Mouse (Mus musculus) frontal cortex, adult (tissue): ENCODE data around the gene Kcnq1.

Experiments
- ATAC-seq: cut with Nextera tagmentation; 2 replicates; pipeline ENCODE4 v1.9.2; 2017; ENCODE audit warnings: mild to moderate bottlenecking, moderate library complexity, mixed read lengths; ENCODE audit not compliant: low TSS enrichment

Kcnq1 gene

GRCm38 (mm10) chr7:143087070-143087579 lies 19.0 kb upstream of the Kcnq1 start:
- ATAC-seq, result 0 out of 2 replicates have a peak, but pooled peaks have one; percentile 55

- no peak for ATAC-seq
Measured at GRCm38 (mm10) chr7:143093847-143094246, 12.3 kb upstream of the Kcnq1 start.

GRCm38 (mm10) chr7:143094592-143095553 lies 11.3 kb upstream of the Kcnq1 start, which contains the start of gene Trpm5:
TSS of gene Trpm5 (minus strand) at chr7:143094642.
- ATAC-seq, result no peak

- no peak for ATAC-seq
Measured at GRCm38 (mm10) chr7:143095554-143095907, 10.6 kb upstream of the Kcnq1 start.

- peak; percentile 57; the same call in 1 of the 2 replicates for ATAC-seq
Measured at GRCm38 (mm10) chr7:143100759-143101158, 5.4 kb upstream of the Kcnq1 start.

GRCm38 (mm10) chr7:143105258-143105897 lies 784 bp upstream of the Kcnq1 start:
- no peak for ATAC-seq

GRCm38 (mm10) chr7:143106672-143107465 lies 707 bp downstream of the Kcnq1 start:
- ATAC-seq, result no peak

GRCm38 (mm10) chr7:143108200-143108599 lies 2.0 kb downstream of the Kcnq1 start:
- no peak for ATAC-seq

- ATAC-seq, result no peak
Measured at GRCm38 (mm10) chr7:143108996-143109660, 3.0 kb downstream of the Kcnq1 start.

- no peak for ATAC-seq
Measured at GRCm38 (mm10) chr7:143109696-143110095, 3.5 kb downstream of the Kcnq1 start.

- ATAC-seq, result no peak
Measured at GRCm38 (mm10) chr7:143110803-143111202, 4.6 kb downstream of the Kcnq1 start.

GRCm38 (mm10) chr7:143111719-143112118 lies 5.6 kb downstream of the Kcnq1 start:
- no peak for ATAC-seq

GRCm38 (mm10) chr7:143112395-143112794 lies 6.2 kb downstream of the Kcnq1 start:
- ATAC-seq, result no peak

GRCm38 (mm10) chr7:143114773-143115172 lies 8.6 kb downstream of the Kcnq1 start:
- ATAC-seq, result no peak

- no peak for ATAC-seq
Measured at GRCm38 (mm10) chr7:143116521-143116920, 10.4 kb downstream of the Kcnq1 start.

- ATAC-seq, result no peak
Measured at GRCm38 (mm10) chr7:143119407-143119806, 13.2 kb downstream of the Kcnq1 start.

- ATAC-seq, result no peak
Measured at GRCm38 (mm10) chr7:143119826-143120225, 13.7 kb downstream of the Kcnq1 start.

GRCm38 (mm10) chr7:143122191-143122590 lies 16.0 kb downstream of the Kcnq1 start:
- ATAC-seq, result no peak

GRCm38 (mm10) chr7:143123876-143124669 lies 17.9 kb downstream of the Kcnq1 start:
- ATAC-seq, result no peak

- no peak for ATAC-seq
Measured at GRCm38 (mm10) chr7:143124902-143125301, 18.7 kb downstream of the Kcnq1 start.
